Mouse (Mus musculus): ENCODE measurements around the gene Cyp4f37. TPM values are rescaled to one million over a fixed set of nuclear protein-coding genes. Genes with fewer than 3 reads are reported as not detected.
"Not testable (repeated sequence)": the region's sequence is repeated elsewhere in the genome, so short reads cannot be mapped to it uniquely, and the experiment has no call there.

Gene Cyp4f37
- polyA plus RNA-seq (2012; ENCODE audit: insufficient read depth, insufficient read length, missing spikeins), result not detected in 2 replicates

DNA sequence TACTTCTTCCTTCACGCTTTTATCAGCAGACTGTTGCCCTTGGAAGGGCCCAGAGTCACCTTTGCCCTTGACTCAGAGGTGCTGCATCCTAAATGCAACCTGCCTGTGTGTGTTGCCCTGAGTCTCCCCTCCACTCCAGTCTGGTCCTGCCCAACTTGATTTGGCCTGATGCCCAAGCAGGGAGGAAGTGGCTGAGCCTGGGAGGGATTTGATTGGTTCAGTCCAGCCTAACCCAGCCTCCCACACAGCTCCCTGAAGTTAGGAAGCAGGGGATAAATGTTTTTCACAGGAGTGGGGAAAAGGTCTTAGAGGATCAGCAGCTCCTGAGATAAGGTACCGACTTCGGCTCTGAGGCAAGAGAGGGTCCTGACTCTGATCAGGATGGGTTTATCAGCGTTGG is at the start of gene Cyp4f37:
Gene Cyp4f37 (plus strand): TSS at position 292 of the 400 bp plus-strand sequence.
- not testable (repeated sequence) for H3K4me1 ChIP-seq (ENCODE audit: control insufficient read depth, insufficient read depth, insufficient read length, low read length); H3K4me3 ChIP-seq (ENCODE audit: insufficient read depth, low read depth, low read length); H3K27ac ChIP-seq (replicated peaks; ENCODE audit: low read depth, low read length)

DNA sequence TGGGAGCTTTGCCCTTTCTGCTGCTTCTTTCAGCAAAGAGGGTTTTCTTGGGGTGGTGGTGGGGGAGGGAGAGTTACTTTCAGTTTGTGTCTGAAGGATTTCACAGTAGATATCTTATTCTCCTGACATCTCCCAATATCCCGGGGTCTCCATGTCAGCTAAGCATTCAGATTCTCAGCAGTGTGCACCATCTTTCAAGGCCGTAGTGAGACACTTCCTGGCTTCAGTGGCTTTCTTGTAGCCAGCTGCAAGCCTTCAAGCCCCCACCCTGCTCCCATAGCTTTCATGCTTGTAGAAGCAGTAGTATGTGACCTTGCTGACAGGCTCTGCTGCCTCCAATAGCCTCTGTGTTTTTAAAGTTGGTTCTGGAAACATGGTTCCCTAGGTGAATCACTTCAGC is 47.8 kb upstream of the Cyp4f37 start:
- not testable (repeated sequence) for H3K4me1 ChIP-seq (ENCODE audit: control insufficient read depth, insufficient read depth, insufficient read length, low read length); H3K27ac ChIP-seq (replicated peaks; ENCODE audit: low read depth, low read length); H3K4me3 ChIP-seq (ENCODE audit: insufficient read depth, low read depth, low read length)

DNA sequence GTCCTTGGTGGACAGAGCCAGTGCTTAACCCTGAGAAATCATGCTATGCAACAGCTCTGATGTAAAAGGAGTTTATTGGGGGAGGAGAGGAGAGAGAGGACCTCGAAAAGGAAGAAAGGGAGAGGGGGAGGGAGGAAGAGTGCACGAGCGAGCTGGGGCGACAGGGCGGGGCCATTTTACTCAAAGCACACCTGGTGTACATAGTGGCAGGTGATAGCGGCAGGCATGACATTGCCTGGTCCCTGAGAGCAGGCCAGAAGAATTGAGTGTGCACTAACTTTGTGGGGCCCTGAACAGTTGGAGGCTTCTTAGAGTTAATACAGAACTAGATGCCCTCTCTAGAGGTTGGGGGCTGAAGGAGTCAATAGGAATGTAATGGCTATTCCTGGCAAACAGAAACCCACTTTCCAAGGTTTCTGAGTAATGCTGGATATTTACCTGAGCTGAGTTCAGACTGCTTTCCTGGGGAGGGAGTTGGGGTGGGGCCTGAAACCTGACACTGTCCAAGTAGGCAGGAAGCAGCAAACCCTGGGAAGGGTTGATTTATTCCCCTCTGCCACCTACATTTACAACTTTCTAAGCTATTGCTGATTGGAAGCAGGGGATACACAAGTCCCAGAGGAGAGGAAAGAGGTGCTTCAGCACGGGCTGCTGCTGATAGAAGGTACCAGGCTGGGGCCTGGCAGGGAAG is 43.5 kb upstream of the Cyp4f37 start:
- H3K4me3 ChIP-seq (ENCODE audit: insufficient read depth, low read depth, low read length), result no peak overlapping the region
- H3K27ac ChIP-seq (replicated peaks; ENCODE audit: low read depth, low read length), result no peak overlapping the region
- H3K4me1 ChIP-seq (ENCODE audit: control insufficient read depth, insufficient read depth, insufficient read length, low read length), result no peaks in the 10 kb centered on the region

DNA sequence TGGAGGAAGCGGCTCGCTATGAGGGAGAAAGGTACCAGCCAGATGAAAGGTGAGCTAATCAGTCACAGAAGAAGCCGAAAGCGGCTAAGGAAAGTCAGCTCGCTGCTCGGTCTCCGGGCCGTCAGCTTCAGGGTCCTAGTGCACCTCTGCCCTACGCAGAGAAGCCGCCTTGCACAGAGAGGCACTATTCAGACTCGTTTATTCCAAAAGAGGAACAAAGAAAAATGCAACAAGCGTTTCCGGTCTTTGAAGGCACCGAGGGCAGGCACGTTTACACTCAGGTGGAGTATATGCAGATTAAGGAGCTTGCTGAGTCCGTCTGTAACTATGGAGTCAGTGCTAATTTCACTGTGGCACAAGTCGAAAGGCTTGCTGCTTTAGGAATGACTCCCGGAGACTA is 24.6 kb upstream of the Cyp4f37 start:
- no peak overlapping the region for H3K27ac ChIP-seq (replicated peaks; ENCODE audit: low read depth, low read length)
- H3K4me1 ChIP-seq (ENCODE audit: control insufficient read depth, insufficient read depth, insufficient read length, low read length), result no peaks in the 10 kb centered on the region
- no peak overlapping the region for H3K4me3 ChIP-seq (ENCODE audit: insufficient read depth, low read depth, low read length)

DNA sequence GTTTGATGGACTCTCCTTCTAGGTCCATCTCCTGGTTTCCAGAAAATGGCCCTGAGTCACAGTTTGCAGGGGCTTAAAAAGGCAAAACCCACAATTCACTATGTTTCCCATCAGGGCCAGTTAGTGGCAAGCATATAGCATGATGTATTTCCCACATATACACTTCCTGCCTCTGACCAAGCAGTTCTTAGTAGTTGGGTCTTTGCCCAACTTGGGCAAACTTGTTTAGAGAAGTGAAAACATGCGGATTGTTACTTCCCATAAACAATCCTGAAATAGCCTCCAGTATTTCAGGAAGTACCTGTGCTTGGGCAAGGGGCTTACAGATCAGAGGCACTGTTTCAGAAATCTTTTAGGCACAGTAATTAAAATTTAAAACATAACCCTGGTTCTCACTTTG is 13.1 kb upstream of the Cyp4f37 start:
- no peak overlapping the region for H3K27ac ChIP-seq (replicated peaks; ENCODE audit: low read depth, low read length)
- H3K4me1 ChIP-seq (ENCODE audit: control insufficient read depth, insufficient read depth, insufficient read length, low read length), result no peaks in the 10 kb centered on the region
- no peak overlapping the region for H3K4me3 ChIP-seq (ENCODE audit: insufficient read depth, low read depth, low read length)

DNA sequence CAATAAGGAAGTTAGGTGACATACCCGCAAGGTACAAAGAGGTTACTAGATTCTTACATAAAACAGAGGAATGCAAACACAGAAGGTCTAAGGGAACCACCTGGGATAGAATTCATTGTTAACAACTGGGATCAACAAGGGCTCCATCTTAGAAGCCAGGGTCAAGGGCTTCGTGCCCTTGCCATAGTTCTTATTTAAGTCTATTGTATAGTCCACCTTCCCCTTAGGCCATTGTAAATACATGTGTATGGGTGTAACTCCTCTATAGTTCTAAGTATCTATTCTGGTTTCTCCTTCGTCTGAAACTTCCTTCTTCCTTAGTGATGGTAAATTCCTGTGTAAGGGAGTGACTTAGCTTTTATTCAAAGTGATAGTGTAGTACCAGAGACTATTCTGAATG is 10.9 kb upstream of the Cyp4f37 start:
- H3K4me1 ChIP-seq (ENCODE audit: control insufficient read depth, insufficient read depth, insufficient read length, low read length); H3K27ac ChIP-seq (replicated peaks; ENCODE audit: low read depth, low read length); H3K4me3 ChIP-seq (ENCODE audit: insufficient read depth, low read depth, low read length): not testable (repeated sequence)

DNA sequence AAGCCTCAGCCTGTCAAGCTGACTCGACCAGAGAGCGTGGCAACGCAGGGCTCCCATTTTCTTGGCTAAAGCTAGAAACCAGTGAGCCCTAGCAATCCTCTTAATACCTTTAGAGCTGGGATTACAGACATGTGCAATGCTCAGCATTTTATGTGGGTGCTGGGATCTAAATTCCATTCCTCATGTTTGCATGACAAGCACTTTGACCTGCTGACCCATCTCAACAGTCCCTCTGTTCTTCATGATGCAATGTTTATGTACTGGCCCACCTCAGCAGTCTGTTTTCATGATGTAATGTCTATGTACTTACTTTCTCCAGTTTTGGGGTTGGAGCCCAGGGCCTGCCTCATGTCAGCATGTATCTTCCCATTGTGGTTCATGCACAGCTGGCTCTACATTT is 10.2 kb upstream of the Cyp4f37 start:
- Histone ChIP-seq H3K4me1 (ENCODE audit: control insufficient read depth, insufficient read depth, insufficient read length, low read length) (no peaks in the 10 kb centered on the region), H3K4me3 (ENCODE audit: insufficient read depth, low read depth, low read length) (no peak overlapping the region), H3K27ac (replicated peaks; ENCODE audit: low read depth, low read length) (no peak overlapping the region)

DNA sequence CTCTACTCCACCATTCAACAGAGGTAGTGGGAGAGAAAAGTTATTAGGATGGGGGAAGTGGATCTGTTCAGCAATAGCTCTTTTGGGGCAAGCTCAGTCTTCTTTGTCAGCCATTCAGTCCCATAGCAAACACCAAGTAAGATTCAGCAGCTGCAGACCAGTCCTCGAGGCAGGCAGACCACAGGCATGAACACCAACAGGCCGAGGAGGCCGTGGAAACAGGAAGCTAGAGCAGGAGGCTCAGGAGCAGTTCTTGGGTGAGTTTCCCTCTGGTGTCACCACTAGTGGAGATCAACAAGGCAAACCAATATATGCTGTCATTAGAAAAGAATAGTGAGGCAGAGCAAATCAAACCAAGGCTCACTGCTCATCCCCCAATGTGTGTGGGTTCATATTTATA is 8.7 kb upstream of the Cyp4f37 start:
- H3K4me1 ChIP-seq (ENCODE audit: control insufficient read depth, insufficient read depth, insufficient read length, low read length), result no peaks in the 10 kb centered on the region
- H3K27ac ChIP-seq (replicated peaks; ENCODE audit: low read depth, low read length), result no peak overlapping the region
- H3K4me3 ChIP-seq (ENCODE audit: insufficient read depth, low read depth, low read length), result no peak overlapping the region

DNA sequence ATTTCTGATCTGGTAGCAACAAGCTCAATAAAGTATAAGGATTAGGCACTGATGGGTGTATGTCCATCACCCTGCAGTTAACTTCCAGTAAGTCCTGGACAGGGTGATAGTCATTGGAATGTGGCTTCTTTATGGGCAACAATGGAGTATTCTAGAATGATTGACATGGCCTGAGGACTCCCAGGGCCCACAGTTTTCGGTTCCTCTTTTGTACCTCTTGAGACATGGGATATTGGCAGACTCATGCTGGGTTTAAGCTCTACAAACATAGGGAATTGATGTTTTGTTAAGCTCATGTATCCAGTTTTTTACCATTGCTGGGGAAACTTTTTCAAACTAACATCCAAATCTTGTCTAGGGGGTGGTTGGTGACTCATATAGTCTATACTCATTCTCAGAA is 3.9 kb upstream of the Cyp4f37 start:
- no peak overlapping the region for H3K4me3 ChIP-seq (ENCODE audit: insufficient read depth, low read depth, low read length)
- H3K27ac ChIP-seq (replicated peaks; ENCODE audit: low read depth, low read length), result no peak overlapping the region
- H3K4me1 ChIP-seq (ENCODE audit: control insufficient read depth, insufficient read depth, insufficient read length, low read length), result no peaks in the 10 kb centered on the region

DNA sequence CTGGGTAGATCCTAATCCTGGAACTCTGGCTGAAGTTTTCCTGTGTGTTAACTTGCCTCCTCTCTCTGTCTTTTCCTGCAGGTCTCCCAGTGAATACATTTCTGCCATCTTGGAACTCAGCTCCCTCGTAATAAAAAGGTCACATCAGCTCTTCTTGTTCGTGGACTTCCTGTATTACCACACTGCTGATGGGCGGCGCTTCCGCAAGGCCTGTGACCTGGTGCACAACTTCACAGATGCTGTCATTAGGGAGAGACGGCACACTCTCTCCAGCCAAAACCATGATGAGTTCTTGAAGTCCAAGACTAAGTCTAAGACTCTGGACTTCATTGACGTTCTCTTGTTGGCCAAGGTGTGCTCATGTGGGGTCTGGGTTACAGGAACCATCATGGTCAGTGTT is 8.6 kb downstream of the Cyp4f37 start:
- H3K4me3 ChIP-seq (ENCODE audit: insufficient read depth, low read depth, low read length); H3K27ac ChIP-seq (replicated peaks; ENCODE audit: low read depth, low read length); H3K4me1 ChIP-seq (ENCODE audit: control insufficient read depth, insufficient read depth, insufficient read length, low read length): not testable (repeated sequence)

DNA sequence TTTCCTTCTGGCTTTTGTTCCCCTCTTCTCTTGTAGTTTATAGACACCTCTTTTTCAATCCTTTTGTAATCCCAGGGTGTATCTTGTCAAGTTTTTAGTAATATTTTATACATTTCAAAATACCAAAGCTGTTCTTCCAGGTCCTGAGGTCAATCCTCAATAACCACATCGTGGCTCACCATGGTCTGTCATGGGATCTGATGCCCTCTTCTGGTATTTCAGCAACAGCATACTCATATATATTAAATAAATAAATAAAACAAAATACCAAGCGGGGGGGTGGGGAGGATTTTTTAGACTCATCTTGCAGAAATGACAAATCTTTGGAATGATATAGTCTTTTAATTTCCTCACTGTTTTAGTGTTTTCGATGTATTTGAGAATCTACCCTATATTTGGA is 10.8 kb downstream of the Cyp4f37 start:
- Histone ChIP-seq H3K4me3 (ENCODE audit: insufficient read depth, low read depth, low read length) (no peak overlapping the region), H3K27ac (replicated peaks; ENCODE audit: low read depth, low read length) (no peak overlapping the region), H3K4me1 (ENCODE audit: control insufficient read depth, insufficient read depth, insufficient read length, low read length) (no peaks in the 10 kb centered on the region)

DNA sequence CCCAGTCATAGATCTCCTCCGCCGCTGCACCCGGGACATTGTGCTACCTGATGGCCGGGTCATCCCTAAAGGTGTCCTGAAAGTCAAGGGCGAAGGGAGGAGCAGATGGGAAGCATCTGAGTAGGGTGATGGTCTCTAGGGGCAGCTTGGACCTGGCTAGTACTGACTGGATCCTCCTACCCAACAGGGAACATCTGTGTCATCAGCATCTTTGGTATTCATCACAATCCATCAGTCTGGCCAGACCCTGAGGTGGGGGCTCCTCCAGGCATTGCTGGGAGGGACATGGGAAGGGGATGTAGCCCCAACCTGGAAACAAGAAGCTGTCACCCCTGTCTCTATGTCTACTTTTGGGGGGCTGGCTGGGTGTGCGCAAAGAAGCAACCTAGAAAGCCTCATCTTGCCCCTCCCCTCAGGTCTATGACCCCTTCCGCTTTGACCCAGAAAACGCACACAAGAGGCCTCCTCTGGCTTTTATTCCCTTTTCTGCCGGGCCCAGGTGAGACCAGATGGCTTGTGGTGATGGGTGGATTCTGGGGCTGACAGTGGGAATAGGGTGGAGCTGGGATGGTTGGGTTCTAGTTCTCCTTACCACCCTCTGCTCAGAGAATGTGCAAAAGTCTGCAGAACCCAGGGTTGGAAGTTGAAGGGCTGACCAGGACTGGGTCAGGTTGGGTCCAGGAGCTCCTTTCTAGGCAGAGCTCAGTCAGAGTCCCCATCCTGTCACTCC is 13.3 kb downstream of the Cyp4f37 start:
- H3K4me1 ChIP-seq (ENCODE audit: control insufficient read depth, insufficient read depth, insufficient read length, low read length); H3K27ac ChIP-seq (replicated peaks; ENCODE audit: low read depth, low read length): not testable (repeated sequence)
- peak overlapping the region; percentile 46; the same call in 1 of the 2 replicates for H3K4me3 ChIP-seq (ENCODE audit: insufficient read depth, low read depth, low read length)

DNA sequence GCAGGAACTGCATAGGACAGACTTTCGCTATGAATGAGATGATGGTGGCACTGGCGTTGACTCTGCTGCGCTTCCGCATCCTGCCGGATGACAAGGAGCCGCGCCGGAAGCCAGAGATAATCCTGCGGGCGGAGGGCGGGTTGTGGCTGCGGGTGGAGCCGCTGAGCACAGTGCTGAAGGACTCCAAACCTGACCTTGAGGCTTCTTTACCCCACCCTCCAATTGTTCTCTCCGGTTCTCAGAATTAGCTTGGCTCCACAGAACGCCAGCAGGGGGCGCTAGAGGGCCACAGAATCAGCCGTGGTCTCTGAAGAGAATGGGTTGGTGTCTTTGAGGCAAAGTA is 13.8 kb downstream of the Cyp4f37 start:
- no peaks in the 10 kb centered on the region for H3K4me1 ChIP-seq (ENCODE audit: control insufficient read depth, insufficient read depth, insufficient read length, low read length)
- H3K4me3 ChIP-seq (ENCODE audit: insufficient read depth, low read depth, low read length), result peak overlapping the region; percentile 46
- H3K27ac ChIP-seq (replicated peaks; ENCODE audit: low read depth, low read length), result no peak overlapping the region

DNA sequence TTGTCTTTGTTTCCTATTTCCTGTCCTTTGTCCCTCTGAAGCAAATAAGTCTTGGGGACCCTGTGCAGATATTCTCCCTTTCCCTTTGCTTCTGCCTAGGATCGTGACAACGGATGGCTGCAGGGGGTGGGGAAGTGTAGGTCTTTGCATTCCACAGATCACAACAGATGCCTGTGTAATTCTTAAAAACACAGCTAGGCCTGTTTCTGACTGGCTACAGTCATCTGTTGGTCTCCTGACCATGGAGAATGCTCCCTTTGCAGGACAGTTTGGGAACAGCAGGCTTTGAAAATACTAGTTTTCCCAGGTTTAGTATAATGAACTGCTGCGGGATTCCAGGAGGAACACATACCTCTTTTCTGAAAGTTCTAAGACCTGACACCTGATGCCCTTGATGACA is 15.2 kb downstream of the Cyp4f37 start:
- H3K4me3 ChIP-seq (ENCODE audit: insufficient read depth, low read depth, low read length), result no peak overlapping the region
- H3K4me1 ChIP-seq (ENCODE audit: control insufficient read depth, insufficient read depth, insufficient read length, low read length), result no peaks in the 10 kb centered on the region
- no peak overlapping the region for H3K27ac ChIP-seq (replicated peaks; ENCODE audit: low read depth, low read length)

DNA sequence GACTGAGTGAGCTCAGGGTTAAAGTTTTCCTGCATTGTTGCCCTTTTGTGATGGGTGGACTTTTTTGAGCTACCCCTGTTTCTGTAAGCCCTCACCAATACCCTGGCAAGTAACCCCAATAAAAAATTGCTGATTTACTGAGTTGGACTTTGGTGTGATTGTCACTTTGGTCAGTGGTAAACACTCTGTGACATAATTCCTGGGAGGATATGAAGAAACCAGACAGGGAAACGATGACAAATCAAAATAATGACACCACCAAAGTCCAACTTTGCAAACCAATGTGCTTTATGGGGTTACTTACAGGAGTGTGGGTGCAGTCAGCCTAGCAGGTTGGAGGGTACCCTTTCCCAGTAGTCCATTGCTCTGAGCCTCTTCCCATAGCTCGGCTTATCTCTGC is 16.0 kb downstream of the Cyp4f37 start:
- H3K4me3 ChIP-seq (ENCODE audit: insufficient read depth, low read depth, low read length), result no peak overlapping the region
- H3K4me1 ChIP-seq (ENCODE audit: control insufficient read depth, insufficient read depth, insufficient read length, low read length), result no peaks in the 10 kb centered on the region
- no peak overlapping the region for H3K27ac ChIP-seq (replicated peaks; ENCODE audit: low read depth, low read length)

DNA sequence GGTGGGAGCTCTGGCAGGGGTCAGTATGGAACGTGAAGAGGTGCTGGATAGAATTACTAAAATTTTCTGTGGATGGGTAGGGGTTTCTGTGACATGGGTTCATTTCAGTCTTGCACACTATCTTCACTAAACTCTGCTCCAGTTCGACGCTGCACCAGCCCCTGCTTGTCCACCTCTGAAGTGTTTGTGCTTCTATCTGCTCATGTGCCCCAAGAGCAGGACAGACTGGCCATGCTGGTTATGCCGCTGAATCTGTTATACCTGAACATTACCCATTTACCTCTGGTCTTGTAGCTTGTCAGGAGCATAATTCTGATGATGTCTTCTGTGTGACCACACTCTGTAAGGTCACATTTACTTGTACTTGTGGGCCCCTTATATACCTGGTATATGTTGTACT is 25.5 kb downstream of the Cyp4f37 start:
- no peak overlapping the region for H3K27ac ChIP-seq (replicated peaks; ENCODE audit: low read depth, low read length)
- no peaks in the 10 kb centered on the region for H3K4me1 ChIP-seq (ENCODE audit: control insufficient read depth, insufficient read depth, insufficient read length, low read length)
- H3K4me3 ChIP-seq (ENCODE audit: insufficient read depth, low read depth, low read length), result no peak overlapping the region

Measured in brown adipose tissue, adult 24 weeks (tissue).